Mouse (Mus musculus) embryo, embryonic 11.5 days (tissue): ENCODE results near the gene Mdm2.
"Not testable (repeated sequence)": the region's sequence is repeated elsewhere in the genome, so short reads cannot be mapped to it uniquely, and the experiment has no call there.

Experiments
- DNase-seq: peaks from one replicate; pipeline ENCODE4 v3.0.0-alpha.2; 2012; ENCODE audit warnings: low read depth, low spot score

Mdm2 gene

GRCm38 (mm10) chr10:117710604-117711141 lies at the start of gene Mdm2:
Gene Mdm2, minus strand, starts transcription at chr10:117710758.
- DNase-seq: peak; percentile 94

DNA sequence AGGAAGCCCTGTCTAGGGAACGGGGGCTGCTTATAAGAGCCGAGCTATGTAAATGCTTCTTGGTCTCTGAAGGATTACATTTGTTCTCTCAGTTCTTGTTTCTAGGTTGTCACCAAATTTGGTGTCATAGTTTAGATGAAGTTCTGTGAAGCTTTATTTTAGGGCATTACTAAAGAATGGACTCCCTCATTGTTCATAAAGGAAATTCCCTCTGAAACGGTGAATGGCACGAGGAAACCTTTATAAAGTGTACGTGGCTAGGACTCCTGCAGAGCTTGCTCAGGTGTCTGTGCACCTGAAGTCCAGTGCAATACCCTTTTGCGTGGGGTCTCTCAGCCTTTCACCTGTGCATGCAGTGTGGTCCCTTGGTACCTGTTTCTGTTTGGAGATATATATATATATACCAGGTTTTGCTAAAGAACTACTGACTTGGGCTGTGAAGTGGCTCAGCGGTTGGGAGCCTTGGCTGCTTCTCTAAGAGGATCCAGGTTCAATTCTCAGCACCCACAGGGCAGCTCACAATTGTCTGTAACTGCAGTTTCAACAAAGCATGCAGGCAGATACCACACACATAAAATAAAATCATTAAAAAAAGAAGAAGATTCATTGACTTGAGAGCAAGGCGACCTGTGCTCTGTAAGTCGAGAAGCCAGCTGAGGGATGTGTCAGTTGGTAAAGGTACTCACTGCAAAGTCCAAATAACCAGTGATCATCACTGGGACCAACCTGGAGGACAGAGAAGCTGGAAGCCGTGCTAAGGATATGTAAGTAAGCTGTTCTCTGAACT lies 49.5 kb upstream of the Mdm2 start:
- DNase-seq: no peak

GRCm38 (mm10) chr10:117758749-117759727 lies 48.5 kb upstream of the Mdm2 start:
- DNase-seq: no peak

GRCm38 (mm10) chr10:117758344-117758743 lies 47.8 kb upstream of the Mdm2 start:
- DNase-seq: not testable (repeated sequence)

DNA sequence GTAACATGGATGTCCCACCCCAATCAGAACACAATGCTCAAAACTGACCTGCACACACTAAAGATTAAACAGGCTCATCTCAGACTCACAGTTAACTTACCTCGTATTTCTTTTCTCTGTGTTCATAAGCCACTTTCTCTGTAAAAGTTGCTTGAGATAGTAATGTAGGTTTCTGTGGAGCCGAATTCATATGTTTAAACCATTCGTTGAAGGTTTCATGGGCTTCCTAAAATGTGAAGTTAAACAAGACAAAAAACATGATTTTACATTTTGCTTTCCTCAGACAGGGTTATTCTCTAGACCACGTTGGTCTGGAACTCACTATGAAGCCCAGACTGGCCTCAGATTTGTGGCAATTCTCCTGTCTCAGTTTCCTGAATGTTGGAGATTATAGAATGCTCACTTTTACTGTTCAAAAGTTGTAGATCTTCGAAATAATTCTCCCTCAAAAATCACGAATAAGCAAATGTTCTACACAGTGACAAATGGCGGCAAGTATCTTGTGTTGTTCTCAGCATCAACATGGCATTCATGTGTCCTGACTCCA lies 47.3 kb upstream of the Mdm2 start:
- DNase-seq: no peak

DNA sequence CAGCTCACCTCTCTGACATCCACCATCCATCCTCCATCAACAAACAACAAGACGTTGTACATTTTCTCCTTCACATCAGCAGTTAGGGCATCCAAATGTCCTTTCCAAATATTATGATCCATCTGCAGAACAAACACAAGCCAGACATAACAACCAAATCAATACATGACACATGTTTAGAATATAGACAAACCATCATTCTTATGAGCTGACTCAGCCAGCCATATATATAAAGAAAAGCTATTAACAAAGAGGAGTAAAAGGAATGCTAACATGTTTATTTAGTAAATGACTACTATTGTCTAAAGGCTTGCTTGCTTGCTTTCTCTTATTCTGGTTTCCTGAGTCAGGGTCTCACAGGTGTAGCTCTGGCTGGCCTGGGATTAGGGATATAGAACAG lies 46.7 kb upstream of the Mdm2 start:
- no peak for DNase-seq

DNA sequence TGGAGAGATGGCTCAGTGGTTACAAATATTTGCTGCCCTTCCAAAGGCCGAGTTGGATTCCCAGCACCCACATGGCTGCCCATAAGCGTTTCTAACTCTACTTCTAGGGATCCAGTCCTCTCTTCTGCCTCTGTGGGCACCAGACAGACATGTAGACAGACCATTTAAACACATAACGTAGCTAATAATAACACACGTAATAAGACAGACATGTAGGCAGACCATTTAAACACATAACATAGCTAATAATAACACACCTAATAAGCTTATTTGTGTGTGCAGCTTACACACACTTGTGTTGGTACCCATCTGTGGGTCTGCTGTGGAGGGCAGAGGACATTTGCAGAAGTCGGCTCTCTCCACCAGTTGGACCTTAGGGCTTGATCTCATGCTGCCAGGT lies 46.2 kb upstream of the Mdm2 start:
- no peak for DNase-seq

GRCm38 (mm10) chr10:117755799-117756467 lies 45.4 kb upstream of the Mdm2 start:
- no peak for DNase-seq

DNA sequence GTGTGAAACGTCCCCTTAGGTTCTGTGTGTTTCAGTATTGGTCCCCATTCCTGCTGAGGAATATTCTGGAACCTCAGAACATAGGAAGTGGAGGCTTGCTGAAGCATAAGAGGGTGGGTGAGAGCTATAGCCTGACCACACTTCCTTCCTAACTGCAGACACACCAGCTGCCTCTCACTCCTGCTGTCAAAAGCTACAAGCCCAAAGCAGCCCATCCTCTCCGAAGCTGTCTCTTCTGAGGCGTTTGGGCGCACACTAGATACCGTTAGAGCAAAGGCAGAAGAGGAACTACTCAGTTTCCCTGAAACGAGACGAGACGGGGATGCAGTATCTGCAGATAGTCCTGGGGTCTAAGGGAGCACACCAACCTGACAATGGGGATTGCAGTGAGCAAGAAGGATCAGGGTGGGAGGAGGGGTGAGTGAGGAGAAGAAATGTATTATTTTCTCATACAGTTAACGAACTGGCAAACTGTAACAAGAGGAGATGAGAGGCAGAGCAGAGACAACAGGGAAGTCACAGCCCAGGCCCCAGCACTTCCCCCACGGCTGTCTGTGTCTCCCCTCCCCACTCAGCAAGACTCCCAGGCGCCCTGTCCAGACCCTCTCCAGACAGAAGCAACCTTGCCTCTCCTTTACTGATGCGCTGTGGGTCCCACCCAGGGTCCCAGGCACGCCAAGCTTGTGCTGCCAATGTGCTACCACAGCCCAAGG lies 44.7 kb upstream of the Mdm2 start:
- DNase-seq: no peak

DNA sequence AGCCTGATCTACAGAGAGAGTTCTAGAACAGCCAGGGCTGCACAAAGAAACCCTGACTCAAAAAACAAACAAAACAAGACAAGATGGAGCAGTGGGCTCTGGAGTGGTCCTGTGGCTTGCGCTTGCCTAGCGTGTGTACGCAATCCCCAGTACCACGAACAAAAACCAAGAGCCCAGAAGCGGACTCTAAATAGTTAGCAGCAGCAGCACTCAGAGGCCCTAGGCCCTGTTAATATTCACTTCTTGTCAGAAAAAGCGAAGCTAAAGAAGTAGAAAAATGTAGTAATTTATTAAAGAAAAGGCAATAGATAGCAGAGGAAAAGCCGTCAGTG lies 44.0 kb upstream of the Mdm2 start:
- DNase-seq: no peak

GRCm38 (mm10) chr10:117753711-117754608 lies 43.4 kb upstream of the Mdm2 start:
- no peak for DNase-seq

DNA sequence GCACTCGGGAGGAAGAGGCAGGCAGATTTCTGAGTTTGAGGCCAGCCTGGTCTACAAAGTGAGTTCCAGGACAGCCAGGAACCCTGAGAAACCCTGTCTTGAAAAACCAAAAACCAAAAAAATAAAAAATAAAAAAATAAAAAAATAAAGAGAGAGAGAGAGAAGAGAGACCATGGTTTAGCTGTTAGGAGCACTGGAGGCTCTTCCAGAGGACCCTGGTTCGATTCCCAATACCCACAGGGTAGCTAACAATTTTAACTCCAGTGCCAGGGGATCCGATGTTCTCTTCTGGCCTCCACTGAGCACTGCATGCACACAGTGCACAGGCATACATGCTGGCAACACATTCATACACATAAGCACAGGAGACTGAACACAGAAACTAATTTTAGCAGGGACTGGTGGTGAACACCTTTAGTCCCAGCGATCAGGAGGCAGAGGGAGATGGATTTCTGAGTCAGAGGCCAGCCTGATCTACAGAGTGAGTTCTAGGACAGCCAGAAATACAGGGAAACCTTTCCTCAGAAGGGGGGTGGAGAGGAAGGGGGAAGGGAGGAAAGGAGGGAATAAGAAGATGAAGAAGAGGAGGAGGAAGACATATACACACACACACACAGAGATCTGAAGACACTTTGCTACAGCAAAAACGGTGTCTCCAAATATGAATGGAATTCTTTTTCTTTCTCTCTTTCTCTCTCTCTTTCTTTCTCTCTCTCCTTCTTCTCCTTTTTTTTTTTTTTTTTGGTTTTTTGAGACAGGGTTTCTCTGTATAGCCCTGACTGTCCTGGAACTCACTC lies 42.5 kb upstream of the Mdm2 start:
- no peak for DNase-seq

DNA sequence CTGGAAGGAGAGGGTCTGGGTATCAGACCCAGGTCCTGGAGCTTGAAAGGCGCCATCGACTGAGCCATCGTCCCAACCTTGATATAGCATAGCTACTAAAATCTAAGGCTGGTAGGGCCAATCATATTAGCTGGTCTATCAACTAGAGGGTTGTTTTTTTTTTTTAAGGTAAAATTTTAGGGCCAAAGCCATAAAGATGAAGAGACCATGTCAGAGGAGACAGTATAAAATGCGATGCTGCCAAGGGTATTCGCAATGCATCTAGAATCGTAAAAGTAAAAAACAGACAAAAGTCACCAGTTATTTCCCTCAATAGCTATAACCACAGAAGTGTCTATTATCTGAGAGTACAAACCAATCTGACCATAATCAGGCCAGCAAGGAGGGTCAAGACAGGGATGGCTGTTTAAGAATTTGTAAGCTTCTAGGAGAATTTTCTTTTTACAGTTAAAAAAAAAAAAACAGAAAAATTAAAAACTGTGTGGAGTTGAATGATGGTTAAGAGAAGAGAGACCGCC lies 41.8 kb upstream of the Mdm2 start:
- no peak for DNase-seq

DNA sequence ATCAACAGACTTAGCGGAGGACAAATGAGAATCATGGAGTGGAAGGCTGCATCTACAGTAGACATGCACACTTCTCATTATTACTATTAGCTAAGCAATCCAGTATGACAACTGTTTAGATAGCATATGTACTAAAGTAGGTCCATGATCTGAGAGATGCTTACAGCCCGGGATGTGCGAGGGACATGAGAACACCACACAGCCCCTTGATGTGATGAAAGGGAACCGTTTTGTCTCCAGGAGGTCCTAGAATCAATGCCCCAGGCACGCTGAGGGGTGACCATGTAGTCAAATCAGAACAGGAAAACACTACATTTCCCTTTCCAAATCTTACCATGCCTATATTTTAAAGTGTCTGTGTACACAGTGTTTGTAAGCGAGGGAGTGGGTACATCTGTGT lies 41.2 kb upstream of the Mdm2 start:
- DNase-seq: no peak

DNA sequence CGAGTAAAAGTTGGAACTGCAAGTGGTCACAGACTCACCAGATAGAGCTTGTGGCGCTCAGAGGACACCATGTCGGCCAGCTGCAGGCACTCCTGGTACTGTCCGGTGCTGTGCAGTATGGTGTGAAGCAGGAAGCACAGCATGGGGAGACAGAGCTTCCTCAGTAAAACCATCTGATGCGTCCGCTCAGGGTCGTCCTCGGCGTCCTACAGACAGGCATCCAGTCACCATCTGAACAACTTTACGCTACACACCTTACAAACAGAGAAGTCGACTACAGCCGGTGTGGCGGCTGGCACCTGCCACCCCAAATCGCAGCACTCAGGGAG lies 40.7 kb upstream of the Mdm2 start:
- DNase-seq: no peak

- DNase-seq: no peak
These were observed 40.1 kb upstream of the Mdm2 start for GRCm38 (mm10) chr10:117750529-117751281.

DNA sequence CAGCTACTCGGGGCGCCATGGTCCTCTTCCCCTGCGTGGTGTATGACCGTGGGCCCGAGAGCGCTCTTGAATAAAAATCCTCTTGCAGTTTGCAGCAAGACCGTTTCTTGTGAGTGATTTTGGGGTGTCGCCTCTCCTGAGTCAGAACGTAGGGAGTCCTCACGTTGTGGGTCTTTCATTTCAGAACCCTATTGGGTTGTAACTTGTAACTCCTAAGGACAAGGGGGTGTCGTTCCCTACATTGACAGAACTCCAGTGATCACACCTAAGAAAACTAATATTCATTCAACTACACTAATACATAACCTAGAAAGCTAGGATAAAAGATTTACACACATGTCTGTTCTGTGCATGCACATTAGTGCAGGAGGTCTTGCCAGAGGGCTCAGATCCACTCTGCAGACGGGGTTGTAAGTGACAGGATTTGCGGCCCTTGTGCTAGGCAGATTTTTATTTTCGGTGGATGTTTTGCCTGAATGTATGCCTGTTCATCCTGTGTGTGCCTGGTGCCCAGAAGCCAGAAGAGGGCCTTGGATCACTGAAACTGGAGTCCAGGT lies 39.3 kb upstream of the Mdm2 start:
- DNase-seq: no peak
